Mouse (Mus musculus): Measurements from ENCODE around the gene Yif1b. TPM values are rescaled to one million over a fixed set of nuclear protein-coding genes. Genes with fewer than 3 reads are reported as not detected.
"Not testable (repeated sequence)": the region's sequence is repeated elsewhere in the genome, so short reads cannot be mapped to it uniquely, and the experiment has no call there.

Yif1b gene
- polyA plus RNA-seq (2015; fragmentation: Nextera tagmentation; extraction: Ambion mirVana), result 49.5 and 51.2 TPM in 2 replicates

- H3K4me2 ChIP-seq, result peak within 1 kb of the TSS; percentile 93
- DNase-seq (peak; percentile 99), ATAC-seq (ENCODE audit: low read depth) (peak; percentile 95)
- WGBS (ENCODE audit: insufficient replicate concordance), result under 1% methylated on average over 60 of the region's 60 CpGs
- no peaks in the 10 kb centered on the region; the same call in 1 of the 2 replicates for H3K27me3 ChIP-seq
- H3K4me1 ChIP-seq (replicated peaks), result peaks cover 30% of the 10 kb centered on the region
- peak within 1 kb of the TSS; percentile 85 for H3K27ac ChIP-seq
- H3K9me3 ChIP-seq (replicated peaks), result no peaks in the 10 kb centered on the region
- H3K9ac ChIP-seq, result peak within 1 kb of the TSS; percentile 77
- H3K4me3 ChIP-seq (replicated peaks), result peak within 1 kb of the TSS; percentile 68
- H3K36me3 ChIP-seq, result no peaks in the 10 kb centered on the region
Observed at GRCm38 (mm10) chr7:29238019-29238967, at the start of gene Yif1b. TSS of gene Yif1b (plus strand) at chr7:29238329.

- not testable (repeated sequence) for ATAC-seq (ENCODE audit: low read depth); H3K9ac ChIP-seq; H3K27me3 ChIP-seq; DNase-seq; H3K4me3 ChIP-seq (replicated peaks); H3K36me3 ChIP-seq; H3K4me2 ChIP-seq; H3K4me1 ChIP-seq (replicated peaks); H3K27ac ChIP-seq; H3K9me3 ChIP-seq (replicated peaks)
- 67% methylated on average over 1 of the region's 1 CpGs for WGBS (ENCODE audit: insufficient replicate concordance)
Observed at GRCm38 (mm10) chr7:29194230-29194629, 43.9 kb upstream of the Yif1b start.

- ATAC-seq (ENCODE audit: low read depth) (no peak), DNase-seq (no peak)
- 0 out of 2 replicates have a peak, but pooled peaks cover 2% of the 10 kb centered on the region for H3K27me3 ChIP-seq
- H3K27ac ChIP-seq, result no peak overlapping the region
- no peaks in the 10 kb centered on the region for H3K4me1 ChIP-seq (replicated peaks)
- H3K9ac ChIP-seq, result no peak overlapping the region
- H3K36me3 ChIP-seq, result no peaks in the 10 kb centered on the region
- no peak overlapping the region for H3K4me2 ChIP-seq
- no peaks in the 10 kb centered on the region for H3K9me3 ChIP-seq (replicated peaks)
- WGBS (ENCODE audit: insufficient replicate concordance), result 56% methylated on average over 6 of the region's 6 CpGs
- no peak overlapping the region for H3K4me3 ChIP-seq (replicated peaks)
Observed at GRCm38 (mm10) chr7:29202577-29202976, 35.6 kb upstream of the Yif1b start.

- ATAC-seq (ENCODE audit: low read depth), result peak; percentile 56
- 10% methylated on average over 15 of the region's 15 CpGs for WGBS (ENCODE audit: insufficient replicate concordance)
- peaks cover 21% of the 10 kb centered on the region for H3K4me1 ChIP-seq (replicated peaks)
- not testable (repeated sequence) for H3K36me3 ChIP-seq; H3K27me3 ChIP-seq; H3K9me3 ChIP-seq (replicated peaks); H3K9ac ChIP-seq
- H3K4me3 ChIP-seq (replicated peaks), result peak overlapping the region; percentile 50
- peak; percentile 43 for DNase-seq
- peak overlapping the region; percentile 72; the same call in 1 of the 2 replicates for H3K27ac ChIP-seq
- peak overlapping the region; percentile 67 for H3K4me2 ChIP-seq
Observed at GRCm38 (mm10) chr7:29211013-29211412, 27.1 kb upstream of the Yif1b start.

- WGBS (ENCODE audit: insufficient replicate concordance), result 3% methylated on average over 34 of the region's 34 CpGs
- peak overlapping the region; percentile 39; the same call in 1 of the 2 replicates for H3K9ac ChIP-seq
- H3K4me1 ChIP-seq (replicated peaks), result peaks cover 21% of the 10 kb centered on the region
- H3K9me3 ChIP-seq (replicated peaks), result no peaks in the 10 kb centered on the region
- DNase-seq (peak; percentile 79), ATAC-seq (ENCODE audit: low read depth) (peak; percentile 80)
- peak overlapping the region; percentile 67 for H3K4me2 ChIP-seq
- H3K27me3 ChIP-seq, result no peaks in the 10 kb centered on the region
- H3K4me3 ChIP-seq (replicated peaks), result peak overlapping the region; percentile 50
- no peaks in the 10 kb centered on the region for H3K36me3 ChIP-seq
- H3K27ac ChIP-seq, result peak overlapping the region; percentile 72
Observed at GRCm38 (mm10) chr7:29211415-29212198, 26.5 kb upstream of the Yif1b start.

- Histone ChIP-seq H3K27ac (peak overlapping the region; percentile 72; the same call in 1 of the 2 replicates), H3K4me2 (peak overlapping the region; percentile 67)
Observed at GRCm38 (mm10) chr7:29212199-29212765, 25.8 kb upstream of the Yif1b start.

GRCm38 (mm10) chr7:29212775-29213560 lies 25.2 kb upstream of the Yif1b start:
- H3K36me3 ChIP-seq; H3K27ac ChIP-seq; H3K9me3 ChIP-seq (replicated peaks); H3K9ac ChIP-seq; DNase-seq; H3K4me3 ChIP-seq (replicated peaks); ATAC-seq (ENCODE audit: low read depth); H3K27me3 ChIP-seq: not testable (repeated sequence)
- peaks cover 21% of the 10 kb centered on the region for H3K4me1 ChIP-seq (replicated peaks)
- H3K4me2 ChIP-seq, result peak overlapping the region; percentile 67
- 30% methylated on average over 40 of the region's 40 CpGs for WGBS (ENCODE audit: insufficient replicate concordance)

More at GRCm38 (mm10) chr7:29212199-29212765, 25.8 kb upstream of the Yif1b start:
- Histone ChIP-seq H3K4me3 (replicated peaks) (peak overlapping the region; percentile 50), H3K27me3 (no peaks in the 10 kb centered on the region), H3K4me1 (replicated peaks) (peaks cover 21% of the 10 kb centered on the region), H3K36me3 (no peaks in the 10 kb centered on the region), H3K9ac (0 out of 2 replicates have a peak overlapping the region, but pooled peaks have one; percentile 39), H3K9me3 (replicated peaks) (no peaks in the 10 kb centered on the region)
- 9% methylated on average over 26 of the region's 26 CpGs for WGBS (ENCODE audit: insufficient replicate concordance)
- DNase-seq (peak; percentile 40), ATAC-seq (ENCODE audit: low read depth) (no peak)

GRCm38 (mm10) chr7:29213675-29214082 lies 24.4 kb upstream of the Yif1b start, which contains the start of gene Catsperg1:
TSS of gene Catsperg1 (minus strand) at chr7:29214035.
- no peaks in the 10 kb centered on the region for H3K36me3 ChIP-seq
- 25% methylated on average over 20 of the region's 20 CpGs for WGBS (ENCODE audit: insufficient replicate concordance)
- no peak for ATAC-seq (ENCODE audit: low read depth)
- peaks cover 21% of the 10 kb centered on the region for H3K4me1 ChIP-seq (replicated peaks)
- no peaks in the 10 kb centered on the region for H3K27me3 ChIP-seq
- no peak within 1 kb of the TSS for H3K9ac ChIP-seq
- H3K4me2 ChIP-seq, result peak within 1 kb of the TSS; percentile 67
- H3K9me3 ChIP-seq (replicated peaks), result no peaks in the 10 kb centered on the region
- H3K27ac ChIP-seq, result no peak within 1 kb of the TSS
- no peak for DNase-seq
- no peak within 1 kb of the TSS for H3K4me3 ChIP-seq (replicated peaks)

GRCm38 (mm10) chr7:29214236-29214635 lies 23.9 kb upstream of the Yif1b start:
- no peak overlapping the region for H3K4me2 ChIP-seq
- H3K9me3 ChIP-seq (replicated peaks), result peaks cover 3% of the 10 kb centered on the region; the same call in 1 of the 2 replicates
- no peak for DNase-seq
- no peak for ATAC-seq (ENCODE audit: low read depth)
- 45% methylated on average over 2 of the region's 2 CpGs for WGBS (ENCODE audit: insufficient replicate concordance)
- no peaks in the 10 kb centered on the region for H3K36me3 ChIP-seq
- H3K4me1 ChIP-seq (replicated peaks), result peaks cover 21% of the 10 kb centered on the region
- H3K27ac ChIP-seq, result no peak overlapping the region
- no peak overlapping the region for H3K9ac ChIP-seq
- H3K4me3 ChIP-seq (replicated peaks), result no peak overlapping the region
- H3K27me3 ChIP-seq, result no peaks in the 10 kb centered on the region

- WGBS (ENCODE audit: insufficient replicate concordance), result 66% methylated on average over 15 of the region's 15 CpGs
Observed at GRCm38 (mm10) chr7:29214846-29215245, 23.3 kb upstream of the Yif1b start.

More at GRCm38 (mm10) chr7:29214846-29215245, 23.3 kb upstream of the Yif1b start:
- ATAC-seq (ENCODE audit: low read depth) (no peak), DNase-seq (no peak)
- Histone ChIP-seq H3K9me3 (replicated peaks) (peaks cover 9% of the 10 kb centered on the region), H3K4me2 (no peak overlapping the region), H3K36me3 (peaks cover 4% of the 10 kb centered on the region; the same call in 1 of the 2 replicates), H3K9ac (no peak overlapping the region), H3K27ac (no peak overlapping the region), H3K4me3 (replicated peaks) (no peak overlapping the region), H3K4me1 (replicated peaks) (peaks cover 21% of the 10 kb centered on the region), H3K27me3 (no peaks in the 10 kb centered on the region)
